Mouse (Mus musculus) bone marrow macrophage, adult 2 months (primary cell): ENCODE measurements around the gene Prr7.

ENCODE experiments used
- CTCF ChIP-seq: IDR thresholded peaks from 2 replicates; pipeline ENCODE4 v1.5.1; 2012; ENCODE audit warnings: low read depth, mild to moderate bottlenecking, low read length, moderate library complexity
- POLR2A ChIP-seq: IDR thresholded peaks from 2 replicates; pipeline ENCODE4 v1.6.1; 2012; ENCODE audit warnings: mild to moderate bottlenecking, low read depth, low read length, borderline replicate concordance

GRCm38 (mm10) chr13:55495702-55496101 is 31.6 kb downstream of the Prr7 start:
- TF ChIP-seq CTCF, result no peak
- TF ChIP-seq POLR2A, result no peak
